Mouse (Mus musculus): ENCODE measurements at regions not wholly inside any gene's neighbourhood (a gene's known extent, or its start where the extent isn't known, plus 50 kb on each side); places are given as distances from the start of the nearest gene placed in this dataset.

GRCm38 (mm10) chr8:10885452-10885851, 122.8 kb downstream of the Irs2 start:
- Histone ChIP-seq H3K27ac (no peak overlapping the region), H3K36me3 (no peaks in the 10 kb centered on the region), H3K9me3 (replicated peaks) (no peaks in the 10 kb centered on the region), H3K4me2 (no peak overlapping the region), H3K27me3 (peaks cover 12% of the 10 kb centered on the region), H3K4me3 (replicated peaks) (no peak overlapping the region), H3K4me1 (replicated peaks) (no peaks in the 10 kb centered on the region), H3K9ac (no peak overlapping the region)
- WGBS (ENCODE audit: insufficient replicate concordance): 68% methylated on average over 3 of the region's 3 CpGs
- ATAC-seq (ENCODE audit: low read depth) (no peak), DNase-seq (no peak)

- no peak overlapping the region for H3K4me2 ChIP-seq
- ATAC-seq (ENCODE audit: low read depth): no peak
- no peak overlapping the region for H3K9ac ChIP-seq
- no peak overlapping the region for H3K4me3 ChIP-seq (replicated peaks)
- H3K27ac ChIP-seq: no peak overlapping the region
- 0 out of 2 replicates have a peak, but pooled peaks cover 4% of the 10 kb centered on the region for H3K4me1 ChIP-seq (replicated peaks)
- H3K27me3 ChIP-seq: peaks cover 30% of the 10 kb centered on the region
- no peaks in the 10 kb centered on the region for H3K36me3 ChIP-seq
- no peak for DNase-seq
- WGBS (ENCODE audit: insufficient replicate concordance): 55% methylated on average over 7 of the region's 7 CpGs
- H3K9me3 ChIP-seq (replicated peaks): no peaks in the 10 kb centered on the region
Observed at GRCm38 (mm10) chr8:10883418-10883817, 124.8 kb downstream of the Irs2 start.

GRCm38 (mm10) chr8:10882381-10882780, 125.9 kb downstream of the Irs2 start:
- no peak overlapping the region for H3K27ac ChIP-seq
- H3K27me3 ChIP-seq: peaks cover 25% of the 10 kb centered on the region
- WGBS (ENCODE audit: insufficient replicate concordance): 52% methylated on average over 5 of the region's 5 CpGs
- no peak overlapping the region for H3K9ac ChIP-seq
- H3K9me3 ChIP-seq (replicated peaks): no peaks in the 10 kb centered on the region
- no peak for DNase-seq
- H3K4me3 ChIP-seq (replicated peaks): no peak overlapping the region
- H3K4me2 ChIP-seq: no peak overlapping the region
- H3K36me3 ChIP-seq: no peaks in the 10 kb centered on the region
- ATAC-seq (ENCODE audit: low read depth): no peak
- H3K4me1 ChIP-seq (replicated peaks): 0 out of 2 replicates have a peak, but pooled peaks cover 4% of the 10 kb centered on the region

- no peak overlapping the region for H3K4me3 ChIP-seq (replicated peaks)
- no peak overlapping the region for H3K4me2 ChIP-seq
- no peak for DNase-seq
- H3K27ac ChIP-seq: no peak overlapping the region; the same call in 1 of the 2 replicates
- no peak overlapping the region for H3K9ac ChIP-seq
- peaks cover 28% of the 10 kb centered on the region for H3K27me3 ChIP-seq
- no peak for ATAC-seq (ENCODE audit: low read depth)
- H3K36me3 ChIP-seq: no peaks in the 10 kb centered on the region
- 0 out of 2 replicates have a peak, but pooled peaks cover 4% of the 10 kb centered on the region for H3K4me1 ChIP-seq (replicated peaks)
- H3K9me3 ChIP-seq (replicated peaks): no peaks in the 10 kb centered on the region
- WGBS (ENCODE audit: insufficient replicate concordance): 54% methylated on average over 6 of the region's 6 CpGs
Observed at GRCm38 (mm10) chr8:10879883-10880282, 128.4 kb downstream of the Irs2 start.

GRCm38 (mm10) chr8:10879049-10879847, 129.0 kb downstream of the Irs2 start:
- WGBS (ENCODE audit: insufficient replicate concordance): 60% methylated on average over 10 of the region's 10 CpGs
- no peaks in the 10 kb centered on the region for H3K9me3 ChIP-seq (replicated peaks)
- 0 out of 2 replicates have a peak, but pooled peaks cover 4% of the 10 kb centered on the region for H3K4me1 ChIP-seq (replicated peaks)
- no peaks in the 10 kb centered on the region for H3K36me3 ChIP-seq
- no peak overlapping the region for H3K9ac ChIP-seq
- ATAC-seq (ENCODE audit: low read depth): peak; percentile 70
- H3K27ac ChIP-seq: no peak overlapping the region; the same call in 1 of the 2 replicates
- no peak overlapping the region for H3K4me2 ChIP-seq
- H3K27me3 ChIP-seq: peaks cover 28% of the 10 kb centered on the region
- no peak overlapping the region for H3K4me3 ChIP-seq (replicated peaks)
- DNase-seq: no peak

- Histone ChIP-seq H3K9me3 (replicated peaks) (no peaks in the 10 kb centered on the region), H3K9ac (no peak overlapping the region), H3K4me3 (replicated peaks) (no peak overlapping the region), H3K27me3 (peaks cover 28% of the 10 kb centered on the region), H3K4me1 (replicated peaks) (0 out of 2 replicates have a peak, but pooled peaks cover 4% of the 10 kb centered on the region), H3K27ac (no peak overlapping the region), H3K4me2 (no peak overlapping the region), H3K36me3 (no peaks in the 10 kb centered on the region)
- WGBS (ENCODE audit: insufficient replicate concordance): 68% methylated on average over 4 of the region's 4 CpGs
- no peak for ATAC-seq (ENCODE audit: low read depth)
- no peak for DNase-seq
Observed at GRCm38 (mm10) chr8:10878371-10878770, 129.9 kb downstream of the Irs2 start.

- ATAC-seq (ENCODE audit: low read depth) (no peak), DNase-seq (no peak)
- H3K9ac ChIP-seq: no peak overlapping the region
- 0 out of 2 replicates have a peak, but pooled peaks cover 4% of the 10 kb centered on the region for H3K4me1 ChIP-seq (replicated peaks)
- peaks cover 20% of the 10 kb centered on the region for H3K27me3 ChIP-seq
- no peak overlapping the region for H3K27ac ChIP-seq
- H3K4me2 ChIP-seq: no peak overlapping the region
- no peaks in the 10 kb centered on the region for H3K9me3 ChIP-seq (replicated peaks)
- 62% methylated on average over 6 of the region's 6 CpGs for WGBS (ENCODE audit: insufficient replicate concordance)
- no peaks in the 10 kb centered on the region for H3K36me3 ChIP-seq
- no peak overlapping the region for H3K4me3 ChIP-seq (replicated peaks)
Observed at GRCm38 (mm10) chr8:10875170-10875569, 133.1 kb downstream of the Irs2 start.

- H3K27me3 ChIP-seq: no peaks in the 10 kb centered on the region
- 55% methylated on average over 7 of the region's 7 CpGs for WGBS (ENCODE audit: insufficient replicate concordance)
Observed at GRCm38 (mm10) chr8:10871451-10871850, 136.8 kb downstream of the Irs2 start.

GRCm38 (mm10) chr8:10870423-10871055, 137.7 kb downstream of the Irs2 start:
- no peaks in the 10 kb centered on the region for H3K27me3 ChIP-seq
- ATAC-seq (ENCODE audit: low read depth) (no peak), DNase-seq (no peak)

More at GRCm38 (mm10) chr8:10871451-10871850, 136.8 kb downstream of the Irs2 start:
- ATAC-seq (ENCODE audit: low read depth) (no peak), DNase-seq (no peak)
- no peak overlapping the region for H3K4me3 ChIP-seq (replicated peaks)
- no peak overlapping the region for H3K27ac ChIP-seq
- H3K36me3 ChIP-seq: no peaks in the 10 kb centered on the region
- H3K4me2 ChIP-seq: no peak overlapping the region
- H3K9ac ChIP-seq: no peak overlapping the region
- H3K9me3 ChIP-seq (replicated peaks): no peaks in the 10 kb centered on the region
- peaks cover 18% of the 10 kb centered on the region for H3K4me1 ChIP-seq (replicated peaks)

GRCm38 (mm10) chr8:10869866-10870265, 138.4 kb downstream of the Irs2 start:
- DNase-seq (no peak), ATAC-seq (ENCODE audit: low read depth) (no peak)
- Histone ChIP-seq H3K4me3 (replicated peaks) (no peak overlapping the region), H3K4me2 (no peak overlapping the region), H3K4me1 (replicated peaks) (peaks cover 18% of the 10 kb centered on the region), H3K9me3 (replicated peaks) (no peaks in the 10 kb centered on the region), H3K27ac (no peak overlapping the region), H3K9ac (no peak overlapping the region), H3K36me3 (no peaks in the 10 kb centered on the region), H3K27me3 (no peaks in the 10 kb centered on the region)
- WGBS (ENCODE audit: insufficient replicate concordance): 75% methylated on average over 10 of the region's 10 CpGs

More at GRCm38 (mm10) chr8:10870423-10871055, 137.7 kb downstream of the Irs2 start:
- Histone ChIP-seq H3K9ac (no peak overlapping the region), H3K27ac (no peak overlapping the region), H3K4me1 (replicated peaks) (peaks cover 18% of the 10 kb centered on the region), H3K36me3 (no peaks in the 10 kb centered on the region), H3K4me3 (replicated peaks) (no peak overlapping the region), H3K4me2 (no peak overlapping the region), H3K9me3 (replicated peaks) (no peaks in the 10 kb centered on the region)
- WGBS (ENCODE audit: insufficient replicate concordance): 66% methylated on average over 13 of the region's 13 CpGs

GRCm38 (mm10) chr8:10866696-10867395, 141.4 kb downstream of the Irs2 start:
- peak overlapping the region; percentile 56 for H3K27ac ChIP-seq
- H3K9ac ChIP-seq: no peak overlapping the region
- peaks cover 10% of the 10 kb centered on the region; the same call in 1 of the 2 replicates for H3K27me3 ChIP-seq
- no peak overlapping the region for H3K4me2 ChIP-seq
- DNase-seq (no peak), ATAC-seq (ENCODE audit: low read depth) (no peak)
- H3K36me3 ChIP-seq: no peaks in the 10 kb centered on the region
- H3K9me3 ChIP-seq (replicated peaks): no peaks in the 10 kb centered on the region
- no peak overlapping the region for H3K4me3 ChIP-seq (replicated peaks)
- H3K4me1 ChIP-seq (replicated peaks): peaks cover 26% of the 10 kb centered on the region
- 38% methylated on average over 7 of the region's 7 CpGs for WGBS (ENCODE audit: insufficient replicate concordance)

All from liver, embryonic 13.5 days (tissue).